Mouse (Mus musculus) neutrophil, adult 5-6 weeks (primary cell): Measurements from ENCODE around the gene Tmem239. TPM values are rescaled to one million over a fixed set of nuclear protein-coding genes. Genes with fewer than 3 reads are reported as not detected.

Source experiments
- ATAC-seq: fragments of 151-379, 151-347 bp; 2 replicates; pipeline ENCODE4 v1.8.0; 2017; ENCODE audit warnings: mild to moderate bottlenecking, moderate TSS enrichment; ENCODE audit not compliant: insufficient number of reproducible peaks, poor library complexity, low FRiP score, severe bottlenecking; ENCODE audit errors: extremely low read depth
- total RNA-seq: library from RNA; stranded (forward); fragments of 200-1000 nt; gene quantifications from 2 replicates; pipeline ENCODE4 v1.2.3, GENCODE M21; 2017

Gene Tmem239
- total RNA-seq, 1 experiment from 2014 or later, result not detected

GRCm38 (mm10) chr2:130448449-130448848, 42.2 kb downstream of the Tmem239 start:
- no peak for ATAC-seq

- ATAC-seq, result no peak
Observed at GRCm38 (mm10) chr2:130449021-130449793, 42.9 kb downstream of the Tmem239 start.

DNA sequence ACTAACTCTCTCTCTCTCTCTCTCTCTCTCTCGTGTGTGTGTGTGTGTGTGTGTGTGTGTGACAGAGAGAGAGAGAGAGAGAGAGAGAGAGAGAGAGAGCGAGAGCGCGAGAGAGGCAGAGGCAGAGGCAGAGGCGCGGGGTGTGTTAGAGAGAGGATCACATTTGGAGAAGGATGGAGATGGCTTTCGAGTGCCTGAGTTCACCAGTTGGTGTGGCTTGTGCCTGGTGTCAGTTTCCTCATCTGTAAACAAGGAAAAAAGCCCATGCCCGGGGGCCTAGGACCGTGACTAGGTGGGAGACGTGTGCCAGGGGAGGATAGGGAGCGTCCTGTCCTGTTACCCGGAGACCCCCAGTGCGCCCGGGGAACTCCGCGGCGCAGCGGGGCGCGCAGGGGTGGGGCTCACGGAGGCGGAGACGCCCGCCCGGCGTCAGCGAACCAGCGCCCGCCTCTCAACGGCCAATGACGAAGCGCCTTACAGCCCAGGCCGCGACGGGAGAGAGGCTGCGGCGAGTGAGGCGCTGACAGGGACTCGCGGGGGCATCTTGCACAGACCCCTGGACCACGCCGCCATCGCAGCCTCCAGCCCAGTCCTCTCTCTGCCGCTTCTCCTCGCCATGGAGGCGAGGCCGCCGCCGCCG, 43.6 kb downstream of the Tmem239 start, which contains the start of gene Ptpra:
Gene Ptpra (plus strand): TSS at position 485 of the 640 bp plus-strand sequence.
- ATAC-seq, result peak; percentile 90

- 0 out of 2 replicates have a peak, but pooled peaks have one; percentile 10 for ATAC-seq
Observed at GRCm38 (mm10) chr2:130450434-130450796, 44.1 kb downstream of the Tmem239 start.

GRCm38 (mm10) chr2:130451086-130451726, 44.9 kb downstream of the Tmem239 start:
- ATAC-seq, result no peak

DNA sequence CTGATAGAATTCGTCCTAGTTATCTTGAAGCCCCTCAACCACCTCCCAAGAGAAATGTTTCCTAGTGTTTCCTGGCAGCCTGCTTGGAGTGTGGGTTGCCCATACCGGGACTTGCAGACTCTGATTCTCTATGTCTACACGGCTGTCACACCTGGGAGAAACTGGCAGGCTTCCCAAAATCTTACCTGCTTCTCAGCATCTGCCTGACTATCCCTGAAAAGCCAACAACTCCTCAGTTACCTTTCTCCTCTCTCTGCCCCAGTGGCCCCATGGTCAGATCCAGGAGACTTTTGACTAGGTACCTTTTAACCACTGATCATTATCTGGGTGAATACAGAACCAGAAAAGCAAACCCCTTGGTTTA, 45.4 kb downstream of the Tmem239 start:
- no peak for ATAC-seq

GRCm38 (mm10) chr2:130452266-130452665, 46.0 kb downstream of the Tmem239 start:
- no peak for ATAC-seq

GRCm38 (mm10) chr2:130453421-130453820, 47.1 kb downstream of the Tmem239 start:
- no peak for ATAC-seq

- no peak for ATAC-seq
Observed at GRCm38 (mm10) chr2:130454748-130455370, 48.6 kb downstream of the Tmem239 start.

Other genes with a start within 250 kb of the Tmem239 start
- 64.6 and 67.4 TPM in 2 replicates for gene Snrpb, start 227.1 kb upstream of the Tmem239 start, total RNA-seq
- gene Tmc2, start 211.3 kb upstream of the Tmem239 start, total RNA-seq, result not detected in 2 replicates
- 171 and 211 TPM in 2 replicates for gene Nop56, start 132.0 kb upstream of the Tmem239 start, total RNA-seq
- 78.7 and 83.6 TPM in 2 replicates for gene Idh3b, start 121.9 kb upstream of the Tmem239 start, total RNA-seq
- gene Ebf4, start 111.3 kb upstream of the Tmem239 start, total RNA-seq, result not detected in 2 replicates
- gene Cpxm1, start 8.9 kb upstream of the Tmem239 start, total RNA-seq, result 0.12 TPM in 1 of 2 replicates, not detected in the other
- not detected in 2 replicates for gene Gm28372, start 1.2 kb upstream of the Tmem239 start, total RNA-seq
- gene 1700020A23Rik, start 1.2 kb upstream of the Tmem239 start, total RNA-seq, result not detected in 2 replicates
- gene Vps16, start 17.9 kb downstream of the Tmem239 start, total RNA-seq, result 208 and 223 TPM in 2 replicates
- 16.9 TPM in 2 replicates for gene Pced1a, start 18.2 kb downstream of the Tmem239 start, total RNA-seq
- gene Ptpra, start 43.8 kb downstream of the Tmem239 start, total RNA-seq, result 106 and 115 TPM in 2 replicates
- 22.0 and 26.0 TPM in 2 replicates for gene Mrps26, start 157.3 kb downstream of the Tmem239 start, total RNA-seq
- not detected in 2 replicates for gene Oxt, start 169.7 kb downstream of the Tmem239 start, total RNA-seq
- not detected in 2 replicates for gene Avp, start 176.1 kb downstream of the Tmem239 start, total RNA-seq
- 12.0 and 18.9 TPM in 2 replicates for gene Fastkd5, start 223.5 kb downstream of the Tmem239 start, total RNA-seq
- gene Ubox5, start 223.6 kb downstream of the Tmem239 start, total RNA-seq, result 3.3 and 4.3 TPM in 2 replicates
- gene Lzts3, start 236.3 kb downstream of the Tmem239 start, total RNA-seq, result 0.37 and 0.58 TPM in 2 replicates